Mouse (Mus musculus): ENCODE results near the gene Gfpt1. TPM values are rescaled to one million over a fixed set of nuclear protein-coding genes. Genes with fewer than 3 reads are reported as not detected.
"Not testable (repeated sequence)": the region's sequence is repeated elsewhere in the genome, so short reads cannot be mapped to it uniquely, and the experiment has no call there.

Gene Gfpt1
- polyA plus RNA-seq, 1 experiment from 2014 or later, result 22.3 TPM

- Histone ChIP-seq H3K27ac (ENCODE audit: low read depth, low read length) (peak overlapping the region; percentile 44; the same call in 1 of the 2 replicates), H3K9ac (ENCODE audit: low read depth, low read length) (peak overlapping the region; percentile 83), H3K27me3 (ENCODE audit: control insufficient read depth, insufficient read depth, low read length) (no peaks in the 10 kb centered on the region), H3K9me3 (ENCODE audit: control insufficient read depth, low read length) (no peaks in the 10 kb centered on the region), H3K4me2 (replicated peaks; ENCODE audit: low read depth, low read length) (peak overlapping the region; percentile 48), H3K4me1 (ENCODE audit: control insufficient read depth, insufficient read depth, low read length) (peaks cover 5% of the 10 kb centered on the region), H3K36me3 (ENCODE audit: control insufficient read depth, insufficient read depth, low read length) (peaks cover 13% of the 10 kb centered on the region; the same call in 1 of the 2 replicates), H3K4me3 (ENCODE audit: low read length) (peak overlapping the region; percentile 76)
- ATAC-seq (ENCODE audit: low FRiP score, low TSS enrichment), result peak; percentile 97
- under 1% methylated on average over 36 of the region's 36 CpGs for WGBS
Observed at GRCm38 (mm10) chr6:87009692-87010328, 32.8 kb upstream of the Gfpt1 start.

- Histone ChIP-seq H3K27me3 (ENCODE audit: control insufficient read depth, insufficient read depth, low read length) (no peaks in the 10 kb centered on the region), H3K4me3 (ENCODE audit: low read length) (no peak overlapping the region), H3K4me1 (ENCODE audit: control insufficient read depth, insufficient read depth, low read length) (no peaks in the 10 kb centered on the region), H3K9me3 (ENCODE audit: control insufficient read depth, low read length) (peaks cover 5% of the 10 kb centered on the region), H3K27ac (ENCODE audit: low read depth, low read length) (no peak overlapping the region), H3K9ac (ENCODE audit: low read depth, low read length) (no peak overlapping the region), H3K4me2 (replicated peaks; ENCODE audit: low read depth, low read length) (no peak overlapping the region), H3K36me3 (ENCODE audit: control insufficient read depth, insufficient read depth, low read length) (peaks cover 60% of the 10 kb centered on the region)
- WGBS, result 70% methylated on average over 4 of the region's 4 CpGs
- ATAC-seq (ENCODE audit: low FRiP score, low TSS enrichment), result no peak
Observed at GRCm38 (mm10) chr6:87016916-87017315, 25.7 kb upstream of the Gfpt1 start.

- Histone ChIP-seq H3K4me3 (ENCODE audit: low read length) (no peak overlapping the region), H3K27ac (ENCODE audit: low read depth, low read length) (no peak overlapping the region), H3K4me1 (ENCODE audit: control insufficient read depth, insufficient read depth, low read length) (no peaks in the 10 kb centered on the region), H3K27me3 (ENCODE audit: control insufficient read depth, insufficient read depth, low read length) (no peaks in the 10 kb centered on the region), H3K9me3 (ENCODE audit: control insufficient read depth, low read length) (peaks cover 5% of the 10 kb centered on the region), H3K9ac (ENCODE audit: low read depth, low read length) (no peak overlapping the region), H3K36me3 (ENCODE audit: control insufficient read depth, insufficient read depth, low read length) (peaks cover 69% of the 10 kb centered on the region), H3K4me2 (replicated peaks; ENCODE audit: low read depth, low read length) (no peak overlapping the region)
- no peak for ATAC-seq (ENCODE audit: low FRiP score, low TSS enrichment)
- 88% methylated on average over 8 of the region's 8 CpGs for WGBS
Observed at GRCm38 (mm10) chr6:87018874-87019273, 23.8 kb upstream of the Gfpt1 start.

- H3K4me1 ChIP-seq (ENCODE audit: control insufficient read depth, insufficient read depth, low read length), result no peaks in the 10 kb centered on the region
- 97% methylated on average over 12 of the region's 12 CpGs for WGBS
- H3K9ac ChIP-seq (ENCODE audit: low read depth, low read length), result no peak overlapping the region
- H3K27me3 ChIP-seq (ENCODE audit: control insufficient read depth, insufficient read depth, low read length), result no peaks in the 10 kb centered on the region
- H3K27ac ChIP-seq (ENCODE audit: low read depth, low read length), result no peak overlapping the region
- no peak for ATAC-seq (ENCODE audit: low FRiP score, low TSS enrichment)
- H3K4me3 ChIP-seq (ENCODE audit: low read length), result no peak overlapping the region
- peaks cover 5% of the 10 kb centered on the region for H3K9me3 ChIP-seq (ENCODE audit: control insufficient read depth, low read length)
- no peak overlapping the region for H3K4me2 ChIP-seq (replicated peaks; ENCODE audit: low read depth, low read length)
- peaks cover 77% of the 10 kb centered on the region for H3K36me3 ChIP-seq (ENCODE audit: control insufficient read depth, insufficient read depth, low read length)
Observed at GRCm38 (mm10) chr6:87021791-87022190, 20.9 kb upstream of the Gfpt1 start.

- no peak overlapping the region for H3K27ac ChIP-seq (ENCODE audit: low read depth, low read length)
- no peaks in the 10 kb centered on the region for H3K4me1 ChIP-seq (ENCODE audit: control insufficient read depth, insufficient read depth, low read length)
- H3K27me3 ChIP-seq (ENCODE audit: control insufficient read depth, insufficient read depth, low read length), result no peaks in the 10 kb centered on the region
- ATAC-seq (ENCODE audit: low FRiP score, low TSS enrichment), result no peak
- no peak overlapping the region for H3K4me2 ChIP-seq (replicated peaks; ENCODE audit: low read depth, low read length)
- WGBS, result 80% methylated on average over 7 of the region's 7 CpGs
- H3K4me3 ChIP-seq (ENCODE audit: low read length), result no peak overlapping the region
- H3K36me3 ChIP-seq (ENCODE audit: control insufficient read depth, insufficient read depth, low read length), result peaks cover 48% of the 10 kb centered on the region
- no peaks in the 10 kb centered on the region for H3K9me3 ChIP-seq (ENCODE audit: control insufficient read depth, low read length)
- H3K9ac ChIP-seq (ENCODE audit: low read depth, low read length), result no peak overlapping the region
Observed at GRCm38 (mm10) chr6:87026980-87027379, 15.7 kb upstream of the Gfpt1 start.

GRCm38 (mm10) chr6:87028881-87029280 lies 13.8 kb upstream of the Gfpt1 start:
- H3K4me1 ChIP-seq (ENCODE audit: control insufficient read depth, insufficient read depth, low read length), result no peaks in the 10 kb centered on the region
- no peak overlapping the region for H3K4me3 ChIP-seq (ENCODE audit: low read length)
- H3K4me2 ChIP-seq (replicated peaks; ENCODE audit: low read depth, low read length), result no peak overlapping the region
- H3K36me3 ChIP-seq (ENCODE audit: control insufficient read depth, insufficient read depth, low read length), result peaks cover 34% of the 10 kb centered on the region
- no peaks in the 10 kb centered on the region for H3K9me3 ChIP-seq (ENCODE audit: control insufficient read depth, low read length)
- ATAC-seq (ENCODE audit: low FRiP score, low TSS enrichment), result no peak
- H3K9ac ChIP-seq (ENCODE audit: low read depth, low read length), result no peak overlapping the region
- no peaks in the 10 kb centered on the region for H3K27me3 ChIP-seq (ENCODE audit: control insufficient read depth, insufficient read depth, low read length)
- H3K27ac ChIP-seq (ENCODE audit: low read depth, low read length), result no peak overlapping the region

- H3K4me3 ChIP-seq (ENCODE audit: low read length); H3K27me3 ChIP-seq (ENCODE audit: control insufficient read depth, insufficient read depth, low read length); H3K9me3 ChIP-seq (ENCODE audit: control insufficient read depth, low read length); H3K27ac ChIP-seq (ENCODE audit: low read depth, low read length); ATAC-seq (ENCODE audit: low FRiP score, low TSS enrichment); H3K4me1 ChIP-seq (ENCODE audit: control insufficient read depth, insufficient read depth, low read length); H3K4me2 ChIP-seq (replicated peaks; ENCODE audit: low read depth, low read length); H3K9ac ChIP-seq (ENCODE audit: low read depth, low read length): not testable (repeated sequence)
- H3K36me3 ChIP-seq (ENCODE audit: control insufficient read depth, insufficient read depth, low read length), result peaks cover 13% of the 10 kb centered on the region; the same call in 1 of the 2 replicates
- 47% methylated on average over 7 of the region's 7 CpGs for WGBS
Observed at GRCm38 (mm10) chr6:87031310-87031709, 11.3 kb upstream of the Gfpt1 start.

- H3K4me3 ChIP-seq (ENCODE audit: low read length), result no peak overlapping the region
- WGBS, result 91% methylated on average over 3 of the region's 3 CpGs
- ATAC-seq (ENCODE audit: low FRiP score, low TSS enrichment), result no peak
- H3K4me1 ChIP-seq (ENCODE audit: control insufficient read depth, insufficient read depth, low read length), result no peaks in the 10 kb centered on the region
- H3K9ac ChIP-seq (ENCODE audit: low read depth, low read length), result no peak overlapping the region
- H3K27ac ChIP-seq (ENCODE audit: low read depth, low read length), result no peak overlapping the region
- H3K27me3 ChIP-seq (ENCODE audit: control insufficient read depth, insufficient read depth, low read length), result no peaks in the 10 kb centered on the region
- H3K36me3 ChIP-seq (ENCODE audit: control insufficient read depth, insufficient read depth, low read length), result peaks cover 11% of the 10 kb centered on the region; the same call in 1 of the 2 replicates
- no peak overlapping the region for H3K4me2 ChIP-seq (replicated peaks; ENCODE audit: low read depth, low read length)
- 0 out of 2 replicates have a peak, but pooled peaks cover 2% of the 10 kb centered on the region for H3K9me3 ChIP-seq (ENCODE audit: control insufficient read depth, low read length)
Observed at GRCm38 (mm10) chr6:87032401-87032800, 10.2 kb upstream of the Gfpt1 start.

- Histone ChIP-seq H3K27ac (ENCODE audit: low read depth, low read length) (no peak overlapping the region), H3K4me2 (replicated peaks; ENCODE audit: low read depth, low read length) (no peak overlapping the region), H3K9ac (ENCODE audit: low read depth, low read length) (no peak overlapping the region), H3K36me3 (ENCODE audit: control insufficient read depth, insufficient read depth, low read length) (peaks cover 2% of the 10 kb centered on the region; the same call in 1 of the 2 replicates), H3K9me3 (ENCODE audit: control insufficient read depth, low read length) (0 out of 2 replicates have a peak, but pooled peaks cover 2% of the 10 kb centered on the region), H3K27me3 (ENCODE audit: control insufficient read depth, insufficient read depth, low read length) (no peaks in the 10 kb centered on the region), H3K4me1 (ENCODE audit: control insufficient read depth, insufficient read depth, low read length) (no peaks in the 10 kb centered on the region), H3K4me3 (ENCODE audit: low read length) (no peak overlapping the region)
- 85% methylated on average over 3 of the region's 3 CpGs for WGBS
- no peak for ATAC-seq (ENCODE audit: low FRiP score, low TSS enrichment)
Observed at GRCm38 (mm10) chr6:87034395-87034794, 8.3 kb upstream of the Gfpt1 start.

Data from kidney, embryonic 14.5 days (tissue).